Mouse (Mus musculus) colon, adult 2 months (tissue): ENCODE data around the gene Gm8334. TPM values are rescaled to one million over a fixed set of nuclear protein-coding genes. Genes with fewer than 3 reads are reported as not detected.

ENCODE experiments used
- polyA plus RNA-seq: library from polyadenylated mRNA; depleted of rRNA; stranded (reverse); fragments of >200 nt; gene quantifications from 2 replicates; pipeline ENCODE4 v1.2.3, GENCODE M21; 2012; rRNA removed

Gene Gm8334
- not detected in 2 replicates for polyA plus RNA-seq

DNA sequence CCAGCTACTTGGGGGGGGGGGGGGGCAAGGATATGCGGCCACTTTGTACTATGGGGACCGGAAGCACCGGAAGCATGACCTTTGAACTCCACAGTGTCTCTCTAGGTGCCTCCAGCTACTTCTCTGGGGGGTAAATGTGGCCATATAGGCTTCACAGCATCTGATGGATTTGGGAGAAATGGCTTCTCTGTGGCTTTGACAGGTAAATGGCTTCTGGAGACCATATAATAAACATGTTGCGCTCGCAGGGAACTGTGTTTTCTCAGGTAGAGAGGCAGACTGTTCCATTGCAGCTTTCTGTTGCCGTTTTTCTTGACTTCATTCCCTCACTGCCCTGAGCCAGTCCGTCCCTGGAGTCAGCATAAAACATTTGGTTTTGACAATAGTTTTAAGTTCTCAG, at the start of gene Gm8334:
Gene Gm8334 (minus strand): TSS at position 101 of the 400 bp plus-strand sequence.

DNA sequence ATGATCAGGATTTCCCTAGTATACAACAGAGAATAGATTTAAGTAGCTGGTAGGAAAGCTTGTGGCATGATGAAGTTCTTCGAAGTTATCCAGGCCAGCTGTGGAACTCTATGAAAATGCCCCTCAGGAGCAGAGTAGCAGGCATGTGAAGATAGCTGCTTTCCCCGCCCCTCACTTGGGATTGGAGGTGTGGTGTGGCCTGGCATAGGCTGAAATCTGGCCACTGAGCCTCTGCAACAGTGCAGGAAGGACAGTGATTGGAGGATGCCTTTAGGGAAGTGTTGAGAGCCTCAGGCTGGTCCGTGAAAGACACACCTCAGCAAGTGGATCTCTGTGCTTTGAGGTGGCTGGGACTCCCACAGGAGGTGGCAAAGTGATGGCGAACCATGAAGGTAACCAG, 48.3 kb upstream of the Gm8334 start, which contains the start of gene Gm15127:
Gene Gm15127 (plus strand): TSS at position 301 of the 400 bp plus-strand sequence.

Other genes starting within 250 kb of the Gm8334 start
- not detected in 2 replicates for gene Gm15114, start 126.2 kb downstream of the Gm8334 start, polyA plus RNA-seq
- not detected in 2 replicates for gene Gm15127, start 48.4 kb upstream of the Gm8334 start, polyA plus RNA-seq
- not detected in 2 replicates for gene Luzp4, start 242.5 kb upstream of the Gm8334 start, polyA plus RNA-seq